ENCODE assay signal across 11 mouse cellular contexts in genomic region chr13:99724245-99724644, GRCm38 (mm10).
DNase-seq lines count a peak whose midpoint lies in the region; ATAC-seq and TF ChIP-seq lines count a peak whose summit lies in the region.
"Had no signal": no experiment of that assay in that cellular context is flagged by ENCODE, and none has a peak within 500 bp of the region (broad histone marks: within the 10 kb centered on the region; RNA-seq: fewer than 3 reads in every experiment).

No protein-coding gene starts in this region.

- H3K9ac ChIP-seq in midbrain, embryonic 11.5 days (ENCODE audit: low read length) = no peak overlapping the region
- no peak overlapping the region for H3K9ac ChIP-seq in forebrain, embryonic 14.5 days (ENCODE audit: low read length)
- no peak overlapping the region for H3K9ac ChIP-seq in intestine, postnatal 0 days (ENCODE audit: low read depth, low read length)
- H3K9ac ChIP-seq: embryonic facial prominence, embryonic 15.5 days; liver, embryonic 15.5 days had no signal

- H3K36me3 ChIP-seq in midbrain, embryonic 10.5 days = no peaks in the 10 kb centered on the region
- H3K36me3 ChIP-seq in midbrain, embryonic 11.5 days (ENCODE audit: control insufficient read depth, insufficient read depth, low read length) = no peaks in the 10 kb centered on the region
- H3K36me3 ChIP-seq in forebrain, embryonic 14.5 days (ENCODE audit: control insufficient read depth, insufficient read depth, low read length) = no peaks in the 10 kb centered on the region
- H3K36me3 ChIP-seq in intestine, postnatal 0 days (ENCODE audit: control insufficient read depth, insufficient read depth) = no peaks in the 10 kb centered on the region
- H3K36me3 ChIP-seq: embryonic facial prominence, embryonic 15.5 days; liver, embryonic 15.5 days had no signal

- no peak for ATAC-seq in midbrain, embryonic 11.5 days (ENCODE audit: low FRiP score)
- no peak for ATAC-seq in forebrain, embryonic 14.5 days
- no peak for ATAC-seq in intestine, postnatal 0 days

- no peak overlapping the region for H3K4me3 ChIP-seq in midbrain, embryonic 10.5 days
- H3K4me3 ChIP-seq in midbrain, embryonic 11.5 days (ENCODE audit: low read depth, low read length) = no peak overlapping the region
- H3K4me3 ChIP-seq in forebrain, embryonic 14.5 days (ENCODE audit: low read depth, low read length) = no peak overlapping the region
- H3K4me3 ChIP-seq in intestine, postnatal 0 days (ENCODE audit: low read depth, low read length) = no peak overlapping the region
- H3K4me3 ChIP-seq: embryonic facial prominence, embryonic 15.5 days; liver, embryonic 15.5 days had no signal

- peaks cover 11% of the 10 kb centered on the region for H3K4me1 ChIP-seq in midbrain, embryonic 10.5 days
- peaks cover 9% of the 10 kb centered on the region for H3K4me1 ChIP-seq in midbrain, embryonic 11.5 days (ENCODE audit: control insufficient read depth, insufficient read depth, low read length)
- peaks cover 8% of the 10 kb centered on the region; the same call in 1 of the 2 replicates for H3K4me1 ChIP-seq in forebrain, embryonic 14.5 days (ENCODE audit: control insufficient read depth, insufficient read depth, low read length)
- H3K4me1 ChIP-seq in intestine, postnatal 0 days (replicated peaks; ENCODE audit: control insufficient read depth, insufficient read depth, low read length) = no peaks in the 10 kb centered on the region
- H3K4me1 ChIP-seq: embryonic facial prominence, embryonic 15.5 days; liver, embryonic 15.5 days had no signal

- no peak for DNase-seq in midbrain, embryonic 10.5 days (ENCODE audit: low spot score)
- no peak for DNase-seq in midbrain, embryonic 11.5 days (ENCODE audit: low spot score, missing footprints)
- DNase-seq in forebrain, embryonic 14.5 days (ENCODE audit: low spot score) = peak; percentile 43
- DNase-seq in mesoderm, embryonic 11.5 days (ENCODE audit: low read depth, low spot score) = peak; percentile 57
- no peak for DNase-seq in ovary, postnatal 36 days (ENCODE audit: low spot score)
- DNase-seq in left cerebral cortex, postnatal 10 days (ENCODE audit: extremely low spot score in 1 of 2, low spot score in 2 of 2) = no peak
- DNase-seq: cerebellum, adult 8-10 months; thymus, postnatal 14 days had no signal

- 0 out of 2 replicates have a peak overlapping the region, but pooled peaks have one; percentile 57 for H3K27ac ChIP-seq in midbrain, embryonic 10.5 days (replicated peaks)
- H3K27ac ChIP-seq in midbrain, embryonic 11.5 days (ENCODE audit: low read depth, low read length) = no peak overlapping the region
- 0 out of 2 replicates have a peak overlapping the region, but pooled peaks have one; percentile 49 for H3K27ac ChIP-seq in forebrain, embryonic 14.5 days (ENCODE audit: low read depth, low read length)
- H3K27ac ChIP-seq in intestine, postnatal 0 days (ENCODE audit: low read depth, low read length) = no peak overlapping the region
- H3K27ac ChIP-seq: embryonic facial prominence, embryonic 15.5 days; liver, embryonic 15.5 days had no signal

- intact Hi-C loops in left cerebral cortex, postnatal 10 days (cut with DNase I) = no loop called here

- H3K9me3 ChIP-seq in midbrain, embryonic 10.5 days (replicated peaks) = no peaks in the 10 kb centered on the region
- no peaks in the 10 kb centered on the region for H3K9me3 ChIP-seq in midbrain, embryonic 11.5 days (ENCODE audit: control insufficient read depth, low read length)
- no peaks in the 10 kb centered on the region for H3K9me3 ChIP-seq in forebrain, embryonic 14.5 days (replicated peaks; ENCODE audit: control insufficient read depth, low read length)
- no peaks in the 10 kb centered on the region for H3K9me3 ChIP-seq in intestine, postnatal 0 days (ENCODE audit: control insufficient read depth)
- H3K9me3 ChIP-seq: embryonic facial prominence, embryonic 15.5 days; liver, embryonic 15.5 days had no signal

- H3K27me3 ChIP-seq in midbrain, embryonic 10.5 days (ENCODE audit: low read depth, poor library complexity, severe bottlenecking) = no peaks in the 10 kb centered on the region
- no peaks in the 10 kb centered on the region for H3K27me3 ChIP-seq in midbrain, embryonic 11.5 days (ENCODE audit: control insufficient read depth, insufficient read depth, low read length)
- no peaks in the 10 kb centered on the region for H3K27me3 ChIP-seq in forebrain, embryonic 14.5 days (replicated peaks; ENCODE audit: control insufficient read depth, insufficient read depth, low read length)
- no peaks in the 10 kb centered on the region for H3K27me3 ChIP-seq in intestine, postnatal 0 days (replicated peaks; ENCODE audit: control insufficient read depth, insufficient read depth, low read length)
- H3K27me3 ChIP-seq: embryonic facial prominence, embryonic 15.5 days had no signal

- 78% methylated on average over 7 of the region's 7 CpGs for WGBS in midbrain, embryonic 10.5 days
- WGBS in midbrain, embryonic 11.5 days = 63% methylated on average over 7 of the region's 7 CpGs
- WGBS in forebrain, embryonic 14.5 days = 37% methylated on average over 7 of the region's 7 CpGs
- WGBS in intestine, postnatal 0 days = 35% methylated on average over 7 of the region's 7 CpGs

- TF ChIP-seq CTCF in intestine, postnatal 0 days (IDR thresholded peaks at IDR 0.05; ENCODE audit: low read depth) = no peak

- no peak overlapping the region for H3K4me2 ChIP-seq in midbrain, embryonic 11.5 days
- H3K4me2 ChIP-seq in forebrain, embryonic 14.5 days (ENCODE audit: low read length) = no peak overlapping the region
- no peak overlapping the region for H3K4me2 ChIP-seq in intestine, postnatal 0 days (replicated peaks; ENCODE audit: low read depth)
- H3K4me2 ChIP-seq: embryonic facial prominence, embryonic 15.5 days; liver, embryonic 15.5 days had no signal

Comparison
In these comparisons a context has a peak if more than half of its experiments do, and no peak if none do; other contexts are left out.
1. H3K27ac ChIP-seq: peak in midbrain, embryonic 10.5 days (single experiment) and forebrain, embryonic 14.5 days (single experiment); none in midbrain, embryonic 11.5 days (single experiment) and intestine, postnatal 0 days (single experiment).
2. DNase-seq: peak in forebrain, embryonic 14.5 days (single experiment) and mesoderm, embryonic 11.5 days (single experiment); none in midbrain, embryonic 10.5 days (single experiment), midbrain, embryonic 11.5 days (single experiment), ovary, postnatal 36 days (single experiment) and left cerebral cortex, postnatal 10 days (0 of 2).